Mouse (Mus musculus) heart, postnatal 10 days (tissue): ENCODE measurements at regions not wholly inside any gene's neighbourhood (a gene's known extent, or its start where the extent isn't known, plus 50 kb on each side); places are given as distances from the start of the nearest gene placed in this dataset.

ENCODE experiments used
- DNase-seq, 2 experiments: peaks; one replicate each; pipeline ENCODE4 v3.0.0; 2021
- intact Hi-C: fragments of 180-260 bp; cut with DNase I; formaldehyde crosslinking; loops from one replicate; pipeline ENCODE4 v1.15.1; 2025

DNA sequence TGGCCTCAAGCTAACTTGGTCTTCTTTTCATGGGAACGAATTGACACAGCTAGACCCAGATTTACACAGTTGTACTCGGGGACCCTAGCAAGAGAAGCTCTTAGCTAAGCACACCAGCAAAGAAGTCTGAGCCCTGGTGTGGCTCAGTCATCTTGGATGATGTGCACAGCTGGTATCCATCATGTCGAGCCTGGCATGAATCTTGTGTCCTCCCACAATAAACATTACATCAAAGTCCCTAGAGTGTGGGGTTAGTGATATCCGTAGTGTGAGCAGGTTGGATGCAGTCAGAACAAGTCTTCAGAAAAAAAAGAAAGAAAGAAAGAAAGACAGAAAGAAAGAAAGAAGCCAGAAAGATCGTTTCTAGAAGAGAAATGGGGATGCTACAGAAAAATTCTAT is 52.1 kb upstream of the Hmcn1 start:
- intact Hi-C loops = no loop called here
- peak; percentile 62 to 68 for DNase-seq

DNA sequence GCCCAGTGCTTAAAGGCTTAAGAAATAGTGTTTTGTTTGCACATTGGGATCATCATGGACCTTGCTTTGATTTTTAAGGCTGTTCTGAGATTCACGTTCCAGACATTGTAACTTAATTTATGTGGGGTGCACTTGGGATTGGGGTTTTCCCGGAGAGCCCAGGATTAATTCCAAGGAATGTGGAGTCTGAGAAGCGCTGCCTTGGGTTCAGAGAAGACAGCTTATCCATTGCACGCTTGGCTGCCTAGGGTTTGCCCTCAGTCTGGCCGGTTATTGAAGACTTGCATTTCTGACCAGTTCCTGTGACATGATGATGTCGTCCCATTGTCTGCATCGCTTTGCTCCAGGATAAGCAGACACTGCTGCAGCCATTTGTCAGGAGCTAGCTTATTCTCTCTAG is 53.4 kb upstream of the Hmcn1 start:
- DNase-seq = no peak
- intact Hi-C loops = no loop called here

DNA sequence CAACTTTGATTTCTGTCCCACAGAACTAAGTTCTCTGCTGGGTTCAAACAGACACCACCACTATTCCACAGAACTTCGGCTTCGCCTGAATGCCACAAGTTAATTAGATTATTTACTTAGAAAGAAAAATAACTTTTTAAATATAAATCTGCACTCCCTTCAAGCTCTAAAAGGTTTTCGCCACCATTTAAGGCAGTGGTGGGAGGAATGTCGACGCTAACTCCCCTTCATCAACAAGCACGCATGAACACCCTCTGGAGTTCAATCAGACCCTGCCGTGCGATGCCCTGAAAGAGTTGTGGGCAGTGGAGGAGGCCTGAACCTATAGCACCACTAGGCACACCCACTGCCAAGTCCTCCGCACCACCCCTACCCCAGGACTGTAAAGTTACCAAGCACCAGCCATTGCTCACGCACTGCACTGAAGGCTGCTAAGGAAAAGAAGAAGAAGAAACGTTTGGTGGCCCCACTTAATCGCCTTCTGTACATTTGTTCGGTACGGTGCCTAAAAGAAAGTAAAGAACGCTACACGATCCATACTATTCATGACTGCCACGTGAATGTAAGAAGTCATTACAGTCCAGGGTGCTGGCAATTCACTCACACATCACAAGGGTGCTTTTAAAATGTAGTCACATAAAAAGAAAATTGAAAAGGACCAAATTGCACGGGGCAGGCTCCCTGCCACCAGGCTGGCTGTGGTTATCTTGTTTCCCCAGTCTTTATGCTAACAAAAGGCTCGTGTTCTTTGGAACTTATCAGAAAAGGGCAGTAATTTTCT is 56.7 kb upstream of the Hmcn1 start:
- intact Hi-C loops = no loop called here
- no peak for DNase-seq

DNA sequence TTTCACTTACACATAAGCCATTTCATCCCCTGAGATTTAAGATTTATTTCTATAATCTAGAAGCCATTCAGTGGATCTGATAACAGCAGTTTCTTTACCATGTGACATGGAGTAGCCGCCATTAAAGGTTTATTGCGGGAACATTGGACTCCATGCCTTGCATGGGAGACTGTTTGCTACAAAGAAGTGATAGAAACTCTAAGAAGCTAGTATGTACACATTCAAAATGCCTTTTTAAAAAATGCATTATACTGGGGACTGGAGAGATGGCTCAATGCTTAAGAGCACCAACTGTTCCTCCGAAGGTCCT is 57.2 kb upstream of the Hmcn1 start:
- DNase-seq = no peak
- intact Hi-C loops = no loop called here

DNA sequence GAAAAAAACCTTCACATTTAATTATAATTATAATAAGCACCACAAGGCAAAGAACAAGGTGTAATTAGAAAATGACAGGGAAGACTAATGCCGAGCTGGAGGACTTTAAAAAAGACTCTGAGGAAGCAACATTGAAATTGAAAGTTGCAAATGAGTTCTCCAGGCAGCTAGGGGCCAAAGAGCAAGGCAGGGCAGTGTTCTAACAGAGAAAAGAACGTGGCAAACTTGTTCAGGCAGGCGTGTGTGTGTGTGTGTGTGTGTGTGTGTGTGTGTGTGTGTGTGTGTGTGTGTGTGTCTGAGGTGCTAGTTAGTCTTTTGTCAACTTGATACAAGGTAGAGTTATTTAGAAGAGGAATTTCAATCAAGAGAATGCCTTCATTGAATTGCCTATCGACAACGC is 60.0 kb upstream of the Hmcn1 start:
- no peak for DNase-seq
- intact Hi-C loops = no loop called here

DNA sequence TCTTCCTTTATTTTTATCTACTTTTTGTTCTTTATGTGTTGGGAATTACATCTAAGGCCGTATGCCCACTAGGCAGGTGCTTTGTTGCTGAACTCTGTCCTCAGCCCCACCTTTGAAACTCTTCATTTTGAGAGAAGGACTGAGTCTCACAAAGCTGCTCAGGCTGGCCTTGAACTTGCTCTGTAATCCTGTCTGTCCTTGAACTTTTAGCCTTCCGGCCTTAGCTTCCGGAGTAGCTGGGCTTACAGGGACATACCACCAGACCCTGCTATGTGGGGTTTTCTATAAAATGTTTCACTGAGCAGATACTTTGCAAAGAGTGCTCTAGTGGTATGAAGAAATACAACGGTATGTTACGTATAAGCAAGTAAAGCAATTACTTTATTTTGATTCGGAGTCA is 62.2 kb upstream of the Hmcn1 start:
- DNase-seq = no peak
- intact Hi-C loops = no loop called here

DNA sequence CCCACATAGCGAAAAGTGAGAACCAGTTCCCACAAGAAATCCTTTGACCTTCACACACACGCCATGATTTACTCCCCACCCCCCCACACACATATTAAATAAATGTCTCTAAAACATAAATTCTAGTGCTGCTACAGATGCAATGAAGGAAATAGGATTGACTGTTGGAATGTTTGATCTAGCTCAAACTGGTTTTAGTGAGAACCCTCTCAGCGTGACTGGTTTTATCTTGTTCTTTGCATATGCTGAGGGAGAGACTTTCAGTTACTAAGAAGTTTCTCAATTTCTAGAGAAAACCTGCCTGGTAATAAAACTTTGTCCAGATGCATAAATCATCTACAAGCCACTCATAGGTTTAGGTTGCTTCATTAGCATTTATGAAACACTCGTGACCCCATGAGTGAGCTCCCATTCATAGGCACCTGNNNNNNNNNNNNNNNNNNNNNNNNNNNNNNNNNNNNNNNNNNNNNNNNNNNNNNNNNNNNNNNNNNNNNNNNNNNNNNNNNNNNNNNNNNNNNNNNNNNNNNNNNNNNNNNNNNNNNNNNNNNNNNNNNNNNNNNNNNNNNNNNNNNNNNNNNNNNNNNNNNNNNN is 66.4 kb upstream of the Hmcn1 start:
- intact Hi-C loops = no loop called here

DNA sequence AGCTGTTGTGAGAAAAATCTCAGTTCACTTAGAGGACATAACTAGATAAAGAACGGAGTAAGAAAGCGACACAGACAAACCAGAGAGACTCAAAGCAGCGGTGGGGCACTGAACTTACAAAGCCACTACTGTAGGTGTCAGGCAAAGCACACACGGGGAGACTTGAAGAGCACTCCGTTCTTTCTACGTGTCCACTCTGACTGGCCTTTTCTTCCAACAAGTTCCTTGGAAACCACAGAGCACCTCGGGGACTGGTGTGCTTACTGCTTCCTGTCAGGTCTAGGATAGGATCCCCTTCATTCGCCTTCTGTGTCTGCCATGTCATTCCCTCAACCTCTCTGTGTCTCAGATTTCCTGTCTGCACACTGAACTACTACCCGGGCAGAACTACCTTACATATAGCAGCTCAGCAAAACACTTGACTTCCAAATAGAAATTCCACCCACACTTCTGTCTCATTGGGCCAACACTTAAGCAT is 71.9 kb upstream of the Hmcn1 start:
- peak; percentile 53 to 57 for DNase-seq
- intact Hi-C loops = no loop called here

More for the DNA sequence above, 66.4 kb upstream of the Hmcn1 start:
- DNase-seq = no peak

DNA sequence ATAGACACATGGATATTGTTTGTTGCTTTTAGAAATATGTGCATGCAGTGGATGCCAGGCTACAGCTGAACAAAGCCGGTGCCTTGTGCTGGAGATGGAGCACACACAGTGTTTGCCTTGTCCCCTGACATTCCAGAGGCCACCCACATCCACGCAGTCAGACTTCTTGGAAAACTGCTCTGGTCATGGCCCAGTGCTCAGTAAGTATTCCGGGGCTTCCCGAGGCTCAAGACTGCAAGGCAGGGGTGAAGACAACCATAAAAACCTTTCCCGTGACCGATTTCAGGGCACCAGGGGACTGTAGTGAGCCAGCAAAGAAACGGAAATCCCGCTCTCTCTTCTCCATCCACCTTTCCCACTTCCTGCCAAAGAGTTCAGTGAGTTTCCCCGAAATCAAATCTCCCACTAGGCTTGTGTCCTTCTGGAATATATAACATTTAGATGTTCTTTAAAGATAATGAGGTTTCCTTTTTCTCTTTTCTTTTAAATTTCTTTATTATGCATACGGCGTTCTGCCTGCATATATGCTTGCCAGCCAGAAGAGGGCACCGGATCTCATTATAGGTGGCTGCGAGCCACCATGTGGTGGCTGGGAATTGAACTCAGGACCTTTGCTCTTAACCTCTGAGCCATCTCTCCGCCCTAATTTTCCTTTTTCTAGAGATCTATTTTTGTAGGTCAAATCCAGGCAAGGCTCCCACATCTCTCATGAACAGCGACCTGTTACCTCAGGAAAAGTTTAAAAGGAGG is 73.3 kb upstream of the Hmcn1 start:
- intact Hi-C loops = no loop called here
- no peak for DNase-seq

DNA sequence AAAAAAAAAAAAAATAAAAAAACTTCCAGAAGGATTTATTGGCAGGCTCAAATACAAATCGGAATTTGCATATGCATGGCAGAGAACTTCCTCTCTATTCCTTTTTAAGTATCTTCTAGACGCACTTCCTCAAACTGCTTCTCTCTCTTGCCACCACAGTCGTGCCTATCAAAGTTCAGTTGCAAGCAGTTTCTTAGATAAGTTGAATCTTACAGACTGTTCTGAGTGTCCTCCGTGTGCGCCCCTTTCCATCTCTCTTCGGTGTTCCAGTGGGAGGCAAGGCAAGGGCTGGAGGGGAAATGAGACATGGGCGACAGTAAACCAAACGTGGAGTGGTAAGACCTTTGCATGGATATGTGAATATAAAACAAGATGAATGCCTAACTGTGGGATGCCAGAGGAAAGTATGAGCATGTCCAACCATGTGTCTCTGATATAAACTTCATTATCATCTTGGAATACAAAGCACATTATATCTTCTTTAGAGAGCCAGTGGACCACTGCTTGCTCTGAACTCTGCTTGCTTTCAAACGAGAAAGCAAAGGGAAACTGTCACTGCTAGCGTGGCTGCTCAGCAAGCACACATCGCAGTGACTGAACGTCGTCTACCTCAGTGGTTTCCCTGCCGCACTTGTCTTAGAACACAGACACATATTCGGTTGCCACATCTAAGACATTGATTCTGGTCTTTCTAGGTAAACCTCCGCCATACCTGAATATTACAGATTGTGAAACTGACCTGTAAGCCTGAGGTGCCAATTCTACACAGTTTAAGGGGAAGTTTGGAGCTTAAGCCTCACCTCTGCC is 81.5 kb upstream of the Hmcn1 start:
- no peak for DNase-seq
- intact Hi-C loops = no loop called here

DNA sequence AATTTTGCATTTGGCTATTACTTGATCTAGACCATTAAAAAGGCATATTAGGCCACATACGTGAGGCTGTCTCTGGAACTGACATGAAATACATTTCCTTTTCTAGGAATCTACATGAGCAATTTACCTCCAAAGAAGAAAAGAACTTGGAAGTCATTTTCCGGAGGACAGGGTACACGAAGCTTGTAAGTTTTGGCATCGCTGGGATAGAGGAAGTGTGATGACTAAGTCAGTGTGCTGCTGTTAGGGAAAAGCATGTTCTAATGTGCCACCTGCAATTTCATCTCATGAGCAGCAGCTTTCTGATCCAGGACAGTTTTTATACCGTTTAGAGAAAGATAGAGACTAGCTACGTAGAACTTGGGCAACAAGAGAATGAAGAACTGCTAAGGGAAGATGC is 82.3 kb upstream of the Hmcn1 start:
- intact Hi-C loops = no loop called here

DNA sequence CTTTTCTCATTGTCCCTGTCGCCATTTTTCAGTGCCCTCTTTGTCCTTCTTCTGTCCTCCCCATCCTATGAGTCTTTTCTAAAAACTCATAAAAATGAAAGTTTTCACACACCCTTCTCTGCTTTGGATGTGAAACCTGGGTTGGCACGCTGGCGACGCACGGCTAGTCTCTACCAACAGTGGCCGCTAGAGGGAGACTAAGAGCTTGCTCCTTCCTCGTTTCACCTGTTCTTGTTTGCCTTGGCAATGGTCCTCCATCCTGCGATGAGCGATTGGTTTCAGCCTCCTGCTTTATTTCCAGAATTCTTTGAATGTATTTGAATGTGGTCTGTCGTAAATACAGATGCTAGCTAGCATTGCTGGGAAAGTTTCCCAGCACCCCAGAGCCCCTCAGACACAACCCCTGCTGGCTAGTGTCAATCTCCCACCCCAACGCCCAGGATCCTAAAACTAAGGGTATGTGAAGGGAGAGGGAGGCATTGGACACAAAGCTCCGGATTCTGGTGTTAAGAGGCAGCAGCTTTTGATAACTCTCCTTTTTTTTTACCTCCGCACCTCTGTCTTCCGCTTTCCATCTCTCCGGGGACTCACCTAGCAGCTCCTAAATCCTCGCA is 85.8 kb upstream of the Hmcn1 start:
- peak; percentile 89 to 94 for DNase-seq
- intact Hi-C loops = loop anchor here (2.0 kb wide), 2 partner anchors 44 to 274 kb away; no protein-coding TSS in a partner anchor

More for the DNA sequence above, 82.3 kb upstream of the Hmcn1 start:
- DNase-seq = no peak

DNA sequence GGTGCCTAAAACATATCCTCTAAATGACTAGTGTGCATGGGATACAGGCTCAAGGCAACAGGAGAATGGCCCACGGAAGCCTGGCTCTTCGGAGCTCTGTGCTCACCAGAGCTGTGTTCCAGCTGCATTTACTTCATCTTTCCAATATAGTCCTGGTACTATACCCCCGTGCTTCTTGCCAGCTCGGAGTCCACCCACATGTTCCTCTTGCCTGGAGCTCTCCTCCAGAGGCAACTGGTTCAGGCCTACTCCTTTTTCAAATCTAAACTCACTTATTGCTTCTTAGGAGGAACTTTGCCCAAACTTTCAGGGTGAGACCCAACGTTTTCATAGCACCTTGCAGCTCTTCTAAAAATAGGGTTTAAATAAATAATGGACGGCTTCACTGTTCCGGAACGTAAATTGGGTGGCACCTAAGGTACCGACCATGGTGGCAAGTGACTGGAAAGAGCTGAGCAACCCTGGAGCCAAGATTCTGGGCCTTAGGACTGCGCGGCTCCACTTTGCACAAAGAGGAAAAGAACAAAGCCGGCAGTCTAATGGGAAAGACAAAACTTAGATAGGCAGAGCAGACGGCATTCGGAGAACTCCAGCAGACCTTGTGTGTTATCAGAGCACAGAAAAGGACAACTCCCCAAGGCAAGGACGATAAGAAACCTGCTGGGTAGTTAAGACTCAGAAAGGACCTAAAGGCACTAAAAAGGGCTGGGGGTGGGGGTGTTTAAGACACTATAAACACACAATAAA is 86.6 kb upstream of the Hmcn1 start:
- no peak for DNase-seq
- intact Hi-C loops = loop anchor here (1.0 to 2.0 kb wide), 3 partner anchors 45 to 273 kb away; no protein-coding TSS in a partner anchor

DNA sequence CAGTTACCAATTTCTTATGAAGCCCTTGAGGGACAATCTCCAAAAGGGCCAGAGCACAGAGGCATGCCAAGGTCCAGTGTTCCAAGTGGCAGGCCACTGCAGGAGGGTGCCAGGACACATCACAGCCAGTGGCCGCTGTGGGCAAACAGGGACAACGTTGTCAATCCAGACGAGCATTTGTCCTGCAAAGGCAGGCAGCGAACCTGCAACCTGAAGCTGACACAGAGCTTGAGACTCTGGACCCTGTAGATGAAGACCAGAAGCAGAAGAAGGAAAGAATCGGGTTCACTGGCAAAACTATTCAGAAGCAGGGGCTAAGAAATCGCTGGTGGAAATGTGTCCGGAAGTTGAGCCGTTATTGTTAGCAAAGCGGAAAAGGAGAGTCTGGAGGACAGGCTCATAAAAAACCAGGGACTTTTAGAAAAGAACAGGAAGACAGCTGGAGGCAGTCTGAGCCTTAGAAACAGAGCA is 87.3 kb upstream of the Hmcn1 start:
- intact Hi-C loops = loop anchor here (1.0 kb wide), 1 partner anchor 266 kb away; no protein-coding TSS in a partner anchor
- peak; percentile 50 to 53 for DNase-seq

DNA sequence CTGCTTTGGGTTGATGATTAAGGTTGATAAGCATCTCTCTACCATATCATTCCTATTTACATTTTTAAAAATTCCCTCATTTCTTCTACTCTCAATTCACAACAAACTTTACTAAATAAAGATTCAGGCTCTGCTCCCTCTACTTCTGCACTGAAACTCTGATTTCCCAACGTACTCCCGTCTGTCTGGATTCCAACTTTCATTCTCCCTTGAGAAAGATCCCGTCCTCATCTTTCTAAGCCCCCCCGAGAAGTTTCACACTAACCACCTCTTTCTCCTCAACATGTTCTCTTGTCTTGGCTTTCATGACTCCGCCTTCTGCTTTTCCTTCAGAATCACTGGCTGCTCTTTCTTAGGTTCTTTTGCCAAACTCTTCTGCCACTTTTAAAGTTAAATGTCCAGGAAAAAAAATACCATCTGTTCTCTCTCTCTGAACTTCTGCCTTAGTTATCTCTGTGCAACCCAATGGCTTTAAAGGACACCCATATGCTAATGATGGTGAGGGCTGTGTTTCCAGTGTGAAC is 89.3 kb upstream of the Hmcn1 start:
- intact Hi-C loops = no loop called here
- no peak for DNase-seq

DNA sequence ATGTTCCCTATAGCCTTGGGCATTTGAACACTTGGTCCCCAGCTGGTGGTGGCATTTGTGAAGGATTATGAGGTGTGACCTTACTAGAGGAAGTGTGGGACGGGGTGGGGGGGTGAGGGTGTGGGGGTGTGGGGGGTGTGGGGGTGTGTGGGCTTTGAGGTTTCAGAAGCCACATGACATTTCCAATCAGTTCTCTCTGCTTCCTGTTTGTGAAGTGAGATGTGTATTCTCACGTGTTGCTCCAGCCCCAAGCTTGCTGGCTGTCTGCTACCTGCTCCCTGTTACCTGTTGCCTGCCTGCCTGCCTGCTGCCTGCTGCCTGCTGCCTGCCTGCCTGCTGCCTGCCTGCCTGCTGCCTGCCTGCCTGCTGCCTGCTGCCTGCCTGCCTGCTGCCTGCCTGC is 90.6 kb upstream of the Hmcn1 start:
- no peak for DNase-seq
- intact Hi-C loops = no loop called here

DNA sequence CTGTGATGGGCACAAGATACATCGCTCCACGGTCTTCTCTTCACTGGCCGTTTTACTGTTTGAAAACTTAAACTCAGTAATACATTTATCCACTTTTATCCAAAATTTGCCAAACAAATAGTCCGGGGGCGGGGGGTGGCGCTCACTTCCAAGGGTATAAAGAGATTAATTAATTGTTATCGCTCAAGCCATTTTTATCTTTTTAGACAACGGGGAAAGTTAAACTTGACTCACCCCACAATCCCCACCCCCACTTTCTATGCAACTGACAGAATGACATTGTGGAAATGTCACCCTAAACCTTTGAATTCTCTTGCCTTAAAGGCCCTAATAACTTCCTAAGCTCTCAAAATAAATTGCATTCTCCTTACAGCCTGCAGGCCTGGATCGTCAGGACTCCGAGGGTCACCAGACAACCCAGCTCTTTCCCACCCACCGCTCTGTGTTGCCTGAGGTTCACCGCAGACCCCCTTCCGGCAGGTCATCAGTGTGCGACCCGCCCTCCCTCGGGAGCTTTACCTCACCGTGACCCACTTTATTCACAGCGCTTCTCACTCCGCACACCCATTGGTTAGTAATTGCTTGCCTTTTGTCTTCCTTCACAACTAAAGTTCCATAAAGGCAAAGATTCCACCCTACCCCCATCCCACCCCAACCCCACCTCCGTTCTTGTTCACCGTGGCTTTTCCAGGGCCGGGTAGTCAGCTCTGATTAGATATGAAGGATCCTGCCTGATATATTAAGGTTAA is 93.0 kb upstream of the Hmcn1 start:
- intact Hi-C loops = no loop called here

DNA sequence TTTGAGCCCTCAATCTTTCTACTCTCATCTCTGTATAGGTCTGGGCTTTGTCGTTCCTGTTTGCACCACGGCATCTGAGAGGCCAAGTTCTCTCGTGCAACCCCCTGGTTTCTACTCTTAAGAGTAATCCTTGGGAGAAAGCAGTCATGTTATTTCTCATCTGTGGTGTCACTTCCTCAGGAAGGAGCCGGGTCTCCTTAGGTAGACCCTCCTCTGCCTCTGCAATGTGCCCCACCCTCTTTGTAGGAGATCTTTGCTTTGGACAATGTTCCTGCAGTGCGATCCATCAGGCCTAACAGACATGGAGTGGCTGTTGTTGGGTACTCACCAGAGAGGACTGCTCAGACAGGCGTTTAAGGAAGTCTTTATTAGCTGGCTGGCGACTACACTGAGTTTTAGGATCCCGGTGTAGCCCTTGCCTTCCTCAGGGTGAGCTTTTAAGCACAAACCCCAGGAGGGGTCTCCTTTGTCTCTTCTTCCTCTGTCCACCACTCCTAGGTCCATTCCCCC is 94.0 kb upstream of the Hmcn1 start:
- intact Hi-C loops = no loop called here
- DNase-seq = no peak

More for the DNA sequence above, 93.0 kb upstream of the Hmcn1 start:
- no peak for DNase-seq
